Mouse (Mus musculus) stomach, postnatal 0 days (tissue): ENCODE measurements at regions not wholly inside any gene's neighbourhood (a gene's known extent, or its start where the extent isn't known, plus 50 kb on each side); places are given as distances from the start of the nearest gene placed in this dataset.

ENCODE experiments used
- ATAC-seq: fragments of 200-750 bp; cut with Nextera tagmentation; 2 replicates; pipeline ENCODE4 v1.8.0; 2017; ENCODE audit not compliant: low FRiP score, low TSS enrichment
- DNase-seq: peaks from one replicate; pipeline ENCODE4 v3.0.0-alpha.2; 2016; ENCODE audit warnings: low spot score
- H3K27ac ChIP-seq: fragments of 300-500 bp; sonication (generic); replicated peaks from 2 replicates; pipeline ENCODE4 v1.5.1; 2014; ENCODE audit warnings: mild to moderate bottlenecking, control low read depth
- H3K27me3 ChIP-seq: fragments of 300-500 bp; sonication (generic); 2 replicates; pipeline ENCODE4 v1.6.1; 2014; ENCODE audit warnings: low read length; ENCODE audit not compliant: control insufficient read depth, insufficient read depth
- H3K36me3 ChIP-seq: fragments of 300-500 bp; sonication (generic); 2 replicates; pipeline ENCODE4 v1.6.1; 2014; ENCODE audit warnings: low read length, mixed read lengths; ENCODE audit not compliant: control insufficient read depth, insufficient read depth
- H3K4me1 ChIP-seq: fragments of 300-500 bp; sonication (generic); replicated peaks from 2 replicates; pipeline ENCODE4 v1.6.1; 2014; ENCODE audit warnings: antibody characterized with exemption; ENCODE audit not compliant: control insufficient read depth, insufficient read depth
- H3K4me2 ChIP-seq: fragments of 300-500 bp; sonication (generic); replicated peaks from 2 replicates; pipeline ENCODE4 v1.6.1; 2014; ENCODE audit warnings: low read depth, mild to moderate bottlenecking, control low read depth, moderate library complexity
- H3K4me3 ChIP-seq: fragments of 300-500 bp; sonication (generic); 2 replicates; pipeline ENCODE4 v1.5.1; 2014; ENCODE audit warnings: low read depth, low read length, control low read depth
- H3K9ac ChIP-seq: fragments of 300-500 bp; sonication (generic); 2 replicates; pipeline ENCODE4 v1.6.1; 2014; ENCODE audit warnings: mild to moderate bottlenecking, low read length, control low read depth, mixed read lengths
- H3K9me3 ChIP-seq: fragments of 300-500 bp; sonication (generic); 2 replicates; pipeline ENCODE4 v1.6.1; 2016; ENCODE audit warnings: low read length; ENCODE audit not compliant: control insufficient read depth
- CTCF ChIP-seq: IDR thresholded peaks from 2 replicates; pipeline ENCODE4 v1.5.1; 2016; ENCODE audit warnings: antibody characterized with exemption, low read depth, mild to moderate bottlenecking, moderate library complexity
- EP300 ChIP-seq: optimal IDR thresholded peaks from 2 replicates; pipeline ENCODE3; 2016; ENCODE audit warnings: antibody characterized with exemption
- WGBS: fragments of 180-500 bp; shearing (Covaris S2); extraction: QIAGEN DNeasy Blood & Tissue Kit; methylation state at CpG from one replicate; pipeline ENCODE4 v1.1.7; 2014; 5-methylcytosine and 5-hydroxymethylcytosine counted together

GRCm38 (mm10) chr11:26826194-26826593 lies 232.4 kb upstream of the Vrk2 start:
- Histone ChIP-seq H3K27ac (no peak overlapping the region), H3K9ac (no peak overlapping the region), H3K4me1 (no peaks in the 10 kb centered on the region), H3K4me3 (no peak overlapping the region), H3K27me3 (no peaks in the 10 kb centered on the region), H3K4me2 (no peak overlapping the region), H3K36me3 (no peaks in the 10 kb centered on the region), H3K9me3 (no peaks in the 10 kb centered on the region)
- DNase-seq (no peak), ATAC-seq (no peak)
- WGBS = 77% methylated on average over 3 of the region's 3 CpGs
- no peak for TF ChIP-seq EP300
- no peak for TF ChIP-seq CTCF

GRCm38 (mm10) chr11:26824080-26824727 lies 230.4 kb upstream of the Vrk2 start:
- TF ChIP-seq CTCF = no peak
- no peak for TF ChIP-seq EP300
- Histone ChIP-seq H3K9me3 (no peaks in the 10 kb centered on the region), H3K4me3 (no peak overlapping the region), H3K4me2 (no peak overlapping the region), H3K9ac (no peak overlapping the region), H3K27ac (no peak overlapping the region), H3K36me3 (no peaks in the 10 kb centered on the region), H3K4me1 (no peaks in the 10 kb centered on the region), H3K27me3 (no peaks in the 10 kb centered on the region)
- 69% methylated on average over 8 of the region's 8 CpGs for WGBS
- no peak for ATAC-seq
- DNase-seq = no peak

GRCm38 (mm10) chr11:26821091-26821490 lies 227.3 kb upstream of the Vrk2 start:
- H3K4me1 ChIP-seq = no peaks in the 10 kb centered on the region
- no peak overlapping the region for H3K27ac ChIP-seq
- H3K9ac ChIP-seq = no peak overlapping the region
- no peaks in the 10 kb centered on the region for H3K9me3 ChIP-seq
- DNase-seq (no peak), ATAC-seq (no peak)
- 60% methylated on average over 1 of the region's 1 CpGs for WGBS
- no peaks in the 10 kb centered on the region for H3K27me3 ChIP-seq
- H3K36me3 ChIP-seq = no peaks in the 10 kb centered on the region
- TF ChIP-seq EP300 = no peak
- no peak for TF ChIP-seq CTCF
- H3K4me3 ChIP-seq = no peak overlapping the region
- H3K4me2 ChIP-seq = no peak overlapping the region

- H3K4me3 ChIP-seq = no peak overlapping the region
- TF ChIP-seq CTCF (no peak), EP300 (no peak)
- ATAC-seq (no peak), DNase-seq (no peak)
- H3K9me3 ChIP-seq = no peaks in the 10 kb centered on the region
- no peak overlapping the region for H3K27ac ChIP-seq
- no peak overlapping the region for H3K4me2 ChIP-seq
- H3K9ac ChIP-seq = no peak overlapping the region
- H3K4me1 ChIP-seq = no peaks in the 10 kb centered on the region
- H3K27me3 ChIP-seq = no peaks in the 10 kb centered on the region
- no peaks in the 10 kb centered on the region for H3K36me3 ChIP-seq
These were observed 223.5 kb upstream of the Vrk2 start for GRCm38 (mm10) chr11:26817316-26817715.

GRCm38 (mm10) chr11:26815104-26815503 lies 221.3 kb upstream of the Vrk2 start:
- no peaks in the 10 kb centered on the region for H3K4me1 ChIP-seq
- H3K27ac ChIP-seq = no peak overlapping the region
- H3K4me2 ChIP-seq = no peak overlapping the region
- no peaks in the 10 kb centered on the region for H3K9me3 ChIP-seq
- TF ChIP-seq EP300 = no peak
- no peak for TF ChIP-seq CTCF
- H3K36me3 ChIP-seq = no peaks in the 10 kb centered on the region
- H3K9ac ChIP-seq = no peak overlapping the region
- DNase-seq (no peak), ATAC-seq (no peak)
- no peaks in the 10 kb centered on the region for H3K27me3 ChIP-seq
- 90% methylated on average over 8 of the region's 8 CpGs for WGBS
- H3K4me3 ChIP-seq = no peak overlapping the region

GRCm38 (mm10) chr11:26814601-26815000 lies 220.8 kb upstream of the Vrk2 start:
- Histone ChIP-seq H3K4me2 (no peak overlapping the region), H3K4me3 (no peak overlapping the region), H3K4me1 (no peaks in the 10 kb centered on the region), H3K9me3 (no peaks in the 10 kb centered on the region), H3K9ac (no peak overlapping the region), H3K27me3 (no peaks in the 10 kb centered on the region), H3K36me3 (no peaks in the 10 kb centered on the region), H3K27ac (no peak overlapping the region)
- no peak for TF ChIP-seq CTCF
- TF ChIP-seq EP300 = no peak
- WGBS = 80% methylated on average over 3 of the region's 3 CpGs
- ATAC-seq (no peak), DNase-seq (no peak)
